Mouse (Mus musculus) stomach, postnatal 0 days (tissue): ENCODE measurements around the gene Itga4. TPM values are rescaled to one million over a fixed set of nuclear protein-coding genes. Genes with fewer than 3 reads are reported as not detected.

Experiments used
- ATAC-seq: fragments of 200-750 bp; cut with Nextera tagmentation; 2 replicates; pipeline ENCODE4 v1.8.0; 2017; ENCODE audit not compliant: low FRiP score, low TSS enrichment
- DNase-seq: peaks from one replicate; pipeline ENCODE4 v3.0.0-alpha.2; 2016; ENCODE audit warnings: low spot score
- H3K27ac ChIP-seq: fragments of 300-500 bp; sonication (generic); replicated peaks from 2 replicates; pipeline ENCODE4 v1.5.1; 2014; ENCODE audit warnings: mild to moderate bottlenecking, control low read depth
- H3K27me3 ChIP-seq: fragments of 300-500 bp; sonication (generic); 2 replicates; pipeline ENCODE4 v1.6.1; 2014; ENCODE audit warnings: low read length; ENCODE audit not compliant: control insufficient read depth, insufficient read depth
- H3K36me3 ChIP-seq: fragments of 300-500 bp; sonication (generic); 2 replicates; pipeline ENCODE4 v1.6.1; 2014; ENCODE audit warnings: low read length, mixed read lengths; ENCODE audit not compliant: control insufficient read depth, insufficient read depth
- H3K4me1 ChIP-seq: fragments of 300-500 bp; sonication (generic); replicated peaks from 2 replicates; pipeline ENCODE4 v1.6.1; 2014; ENCODE audit warnings: antibody characterized with exemption; ENCODE audit not compliant: control insufficient read depth, insufficient read depth
- H3K4me2 ChIP-seq: fragments of 300-500 bp; sonication (generic); replicated peaks from 2 replicates; pipeline ENCODE4 v1.6.1; 2014; ENCODE audit warnings: low read depth, mild to moderate bottlenecking, control low read depth, moderate library complexity
- H3K4me3 ChIP-seq: fragments of 300-500 bp; sonication (generic); 2 replicates; pipeline ENCODE4 v1.5.1; 2014; ENCODE audit warnings: low read depth, low read length, control low read depth
- H3K9ac ChIP-seq: fragments of 300-500 bp; sonication (generic); 2 replicates; pipeline ENCODE4 v1.6.1; 2014; ENCODE audit warnings: mild to moderate bottlenecking, low read length, control low read depth, mixed read lengths
- H3K9me3 ChIP-seq: fragments of 300-500 bp; sonication (generic); 2 replicates; pipeline ENCODE4 v1.6.1; 2016; ENCODE audit warnings: low read length; ENCODE audit not compliant: control insufficient read depth
- CTCF ChIP-seq: IDR thresholded peaks from 2 replicates; pipeline ENCODE4 v1.5.1; 2016; ENCODE audit warnings: antibody characterized with exemption, low read depth, mild to moderate bottlenecking, moderate library complexity
- EP300 ChIP-seq: optimal IDR thresholded peaks from 2 replicates; pipeline ENCODE3; 2016; ENCODE audit warnings: antibody characterized with exemption
- WGBS: fragments of 180-500 bp; shearing (Covaris S2); extraction: QIAGEN DNeasy Blood & Tissue Kit; methylation state at CpG from one replicate; pipeline ENCODE4 v1.1.7; 2014; 5-methylcytosine and 5-hydroxymethylcytosine counted together
- polyA plus RNA-seq: library from polyadenylated mRNA; unstranded; fragments of >200 nt; fragmentation: Nextera tagmentation; extraction: Ambion mirVana; gene quantifications from 2 replicates; pipeline ENCODE4 v1.2.1, GENCODE M21; 2015

Gene Itga4
- polyA plus RNA-seq, 1 experiment from 2014 or later: 1.3 TPM

DNA sequence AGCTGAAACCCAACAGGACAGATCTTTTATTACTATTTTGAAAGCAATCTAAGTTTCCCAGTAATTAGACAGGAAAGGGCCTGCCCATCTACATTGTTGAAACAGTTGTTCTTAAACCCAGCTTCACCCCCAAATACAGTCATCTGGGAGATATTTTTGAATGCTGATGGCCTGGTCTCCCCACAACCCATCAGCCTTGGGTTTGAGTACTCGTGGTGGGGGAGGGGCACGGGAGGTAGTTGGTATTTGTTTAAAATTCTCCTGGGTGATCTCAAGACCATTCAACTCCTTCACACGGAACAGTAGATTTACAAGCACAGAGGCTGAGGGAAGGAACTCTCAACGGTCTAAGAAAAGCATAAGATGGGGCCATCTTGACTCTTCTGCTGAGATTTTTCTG lies 13.6 kb downstream of the Itga4 start:
- Histone ChIP-seq H3K4me2 (no peak overlapping the region), H3K27me3 (no peaks in the 10 kb centered on the region), H3K4me1 (no peaks in the 10 kb centered on the region), H3K9ac (no peak overlapping the region), H3K27ac (no peak overlapping the region), H3K9me3 (no peaks in the 10 kb centered on the region), H3K4me3 (no peak overlapping the region), H3K36me3 (no peaks in the 10 kb centered on the region)
- WGBS: 70% methylated on average over 4 of the region's 4 CpGs
- no peak for DNase-seq
- TF ChIP-seq EP300 (no peak), CTCF (no peak)
- ATAC-seq: no peak

- Histone ChIP-seq H3K9me3 (no peaks in the 10 kb centered on the region), H3K36me3 (no peaks in the 10 kb centered on the region), H3K4me1 (no peaks in the 10 kb centered on the region), H3K9ac (no peak overlapping the region), H3K27me3 (no peaks in the 10 kb centered on the region), H3K4me2 (no peak overlapping the region), H3K4me3 (no peak overlapping the region), H3K27ac (no peak overlapping the region)
- WGBS: 33% methylated on average over 3 of the region's 3 CpGs
- no peak for ATAC-seq
- TF ChIP-seq CTCF: no peak
- TF ChIP-seq EP300: no peak
- no peak for DNase-seq
Observed at GRCm38 (mm10) chr2:79270034-79270535, 14.9 kb downstream of the Itga4 start.

DNA sequence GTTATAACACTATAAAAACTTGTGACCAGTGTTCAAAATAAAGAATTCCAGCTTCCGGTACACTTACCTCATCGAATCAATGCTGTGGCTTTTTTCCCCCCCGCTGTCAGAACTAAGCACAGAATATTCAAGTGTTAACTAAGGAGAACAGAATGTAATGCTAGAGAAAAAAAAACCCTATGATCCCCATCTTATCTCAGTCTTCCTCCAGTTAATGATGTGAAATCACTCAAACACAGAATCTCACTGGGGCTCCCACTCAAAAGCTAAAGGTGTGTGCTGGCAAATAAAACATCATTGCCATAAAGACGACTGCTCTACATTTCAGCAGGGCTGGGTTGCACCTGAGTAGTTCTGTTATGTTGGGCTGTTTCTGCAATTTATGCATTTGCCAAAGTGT lies 16.6 kb downstream of the Itga4 start:
- H3K27ac ChIP-seq: no peak overlapping the region
- no peak overlapping the region for H3K9ac ChIP-seq
- H3K4me3 ChIP-seq: no peak overlapping the region
- no peaks in the 10 kb centered on the region for H3K4me1 ChIP-seq
- H3K27me3 ChIP-seq: no peaks in the 10 kb centered on the region
- 91% methylated on average over 4 of the region's 4 CpGs for WGBS
- no peak for TF ChIP-seq EP300
- TF ChIP-seq CTCF: no peak
- H3K9me3 ChIP-seq: no peaks in the 10 kb centered on the region
- no peaks in the 10 kb centered on the region for H3K36me3 ChIP-seq
- DNase-seq: no peak
- no peak for ATAC-seq
- no peak overlapping the region for H3K4me2 ChIP-seq

DNA sequence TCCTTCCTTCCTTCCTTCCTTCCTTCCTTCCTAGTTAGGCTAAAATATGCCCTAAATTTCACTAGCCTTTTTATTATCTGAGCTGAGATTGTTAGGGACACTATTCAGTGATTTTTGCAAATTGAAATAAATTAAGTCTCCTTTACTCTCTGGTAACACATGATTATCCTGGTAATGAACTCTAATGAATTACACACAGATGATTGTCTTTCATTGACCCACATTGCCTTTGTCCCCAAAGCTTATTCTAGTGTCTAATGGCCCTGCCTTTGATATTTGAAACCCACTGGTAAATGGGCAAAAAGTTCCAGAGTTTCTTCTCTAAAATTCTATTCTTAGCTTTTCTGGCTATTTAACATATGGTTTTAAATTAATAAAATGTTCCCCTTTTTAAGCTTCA lies 23.4 kb downstream of the Itga4 start:
- Histone ChIP-seq H3K27me3 (no peaks in the 10 kb centered on the region), H3K9ac (no peak overlapping the region), H3K36me3 (no peaks in the 10 kb centered on the region), H3K9me3 (no peaks in the 10 kb centered on the region), H3K27ac (no peak overlapping the region), H3K4me2 (no peak overlapping the region), H3K4me1 (no peaks in the 10 kb centered on the region), H3K4me3 (no peak overlapping the region)
- DNase-seq (no peak), ATAC-seq (no peak)
- no peak for TF ChIP-seq EP300
- TF ChIP-seq CTCF: no peak

GRCm38 (mm10) chr2:79284206-79284605 lies 29.0 kb downstream of the Itga4 start:
- H3K27me3 ChIP-seq: no peaks in the 10 kb centered on the region
- H3K4me1 ChIP-seq: no peaks in the 10 kb centered on the region
- WGBS: 75% methylated on average over 4 of the region's 4 CpGs
- no peak overlapping the region for H3K4me3 ChIP-seq
- ATAC-seq (no peak), DNase-seq (no peak)
- H3K36me3 ChIP-seq: no peaks in the 10 kb centered on the region
- TF ChIP-seq EP300 (no peak), CTCF (no peak)
- no peaks in the 10 kb centered on the region for H3K9me3 ChIP-seq
- H3K27ac ChIP-seq: no peak overlapping the region
- H3K9ac ChIP-seq: no peak overlapping the region
- no peak overlapping the region for H3K4me2 ChIP-seq

DNA sequence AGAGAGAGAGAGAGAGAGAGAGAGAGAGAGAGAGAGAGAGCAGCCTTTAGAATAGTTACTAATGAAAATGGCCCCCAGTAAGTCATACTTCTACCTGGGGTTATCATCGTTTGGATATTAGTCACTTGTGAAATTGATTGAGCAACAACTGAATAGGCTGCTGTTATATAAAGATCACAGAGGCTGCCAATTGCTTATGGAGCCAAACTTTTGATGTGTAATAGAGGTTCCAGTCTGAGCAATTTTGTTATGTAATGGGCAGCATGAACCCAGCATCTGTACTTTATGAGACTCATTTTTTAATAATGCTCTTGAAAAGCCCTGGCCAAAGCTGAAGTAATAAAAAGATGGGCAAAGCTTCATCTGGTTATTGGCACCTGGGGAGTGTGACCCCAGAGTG lies 34.9 kb downstream of the Itga4 start:
- H3K4me2 ChIP-seq: no peak overlapping the region
- no peak overlapping the region for H3K27ac ChIP-seq
- no peak for ATAC-seq
- no peak for TF ChIP-seq CTCF
- no peak for TF ChIP-seq EP300
- 64% methylated on average over 1 of the region's 1 CpGs for WGBS
- no peak for DNase-seq
- H3K27me3 ChIP-seq: no peaks in the 10 kb centered on the region
- H3K9ac ChIP-seq: no peak overlapping the region
- no peaks in the 10 kb centered on the region for H3K9me3 ChIP-seq
- no peaks in the 10 kb centered on the region for H3K4me1 ChIP-seq
- H3K36me3 ChIP-seq: no peaks in the 10 kb centered on the region
- H3K4me3 ChIP-seq: no peak overlapping the region
